Mouse (Mus musculus) thymus, postnatal 14 days (tissue): ENCODE results near the gene Gm21409.
"Not testable (repeated sequence)": the region's sequence is repeated elsewhere in the genome, so short reads cannot be mapped to it uniquely, and the experiment has no call there.

Source experiments
- DNase-seq: peaks from one replicate; pipeline ENCODE4 v3.0.0; 2021

Gm21409 gene

GRCm38 (mm10) chrY:84746385-84746784 lies at the start of gene Gm21409:
Gm21409 (plus strand) TSS chrY:84746685.
- not testable (repeated sequence) for DNase-seq
